Mouse (Mus musculus): ENCODE data around the gene Thsd7a.

GRCm38 (mm10) chr6:12542496-12542895 is 206.7 kb downstream of the Thsd7a start:
- no peak for TF ChIP-seq POLR2A (IDR thresholded peaks at IDR 0.05; ENCODE audit: borderline replicate concordance, extremely low read depth, low read depth, low read length)
- no peak for TF ChIP-seq CTCF (IDR thresholded peaks at IDR 0.05; ENCODE audit: insufficient read depth, low read length)

Data from lung, adult 2 months (tissue).